Mouse (Mus musculus) brain, embryonic 14.5 days (tissue): Measurements from ENCODE around the gene Cdkn2aipnl. TPM values are rescaled to one million over a fixed set of nuclear protein-coding genes. Genes with fewer than 3 reads are reported as not detected.

Experiments
- DNase-seq: peaks from one replicate; pipeline ENCODE4 v3.0.0-alpha.2; 2011; ENCODE audit warnings: low read depth
- CTCF ChIP-seq: fragments of 200-500 bp; IDR thresholded peaks from 2 replicates; pipeline ENCODE4 v1.5.1; 2012; ENCODE audit warnings: inconsistent platforms, mild to moderate bottlenecking, moderate library complexity, borderline replicate concordance; ENCODE audit not compliant: insufficient read depth, insufficient read length; ENCODE audit errors: extremely low read depth
- POLR2A ChIP-seq: fragments of 200-500 bp; IDR thresholded peaks from 2 replicates; pipeline ENCODE4 v1.6.1; 2012; ENCODE audit warnings: mild to moderate bottlenecking, inconsistent platforms, borderline replicate concordance; ENCODE audit not compliant: poor library complexity, insufficient read depth, insufficient read length, severe bottlenecking; ENCODE audit errors: extremely low read depth
- polyA plus RNA-seq: library from polyadenylated mRNA; depleted of rRNA; stranded (reverse); fragments of >200 nt; gene quantifications from 2 replicates; pipeline ENCODE4 v1.2.3, GENCODE M21; 2012; rRNA removed

The Cdkn2aipnl gene
- polyA plus RNA-seq: 49.4 and 56.4 TPM in 2 replicates

DNA sequence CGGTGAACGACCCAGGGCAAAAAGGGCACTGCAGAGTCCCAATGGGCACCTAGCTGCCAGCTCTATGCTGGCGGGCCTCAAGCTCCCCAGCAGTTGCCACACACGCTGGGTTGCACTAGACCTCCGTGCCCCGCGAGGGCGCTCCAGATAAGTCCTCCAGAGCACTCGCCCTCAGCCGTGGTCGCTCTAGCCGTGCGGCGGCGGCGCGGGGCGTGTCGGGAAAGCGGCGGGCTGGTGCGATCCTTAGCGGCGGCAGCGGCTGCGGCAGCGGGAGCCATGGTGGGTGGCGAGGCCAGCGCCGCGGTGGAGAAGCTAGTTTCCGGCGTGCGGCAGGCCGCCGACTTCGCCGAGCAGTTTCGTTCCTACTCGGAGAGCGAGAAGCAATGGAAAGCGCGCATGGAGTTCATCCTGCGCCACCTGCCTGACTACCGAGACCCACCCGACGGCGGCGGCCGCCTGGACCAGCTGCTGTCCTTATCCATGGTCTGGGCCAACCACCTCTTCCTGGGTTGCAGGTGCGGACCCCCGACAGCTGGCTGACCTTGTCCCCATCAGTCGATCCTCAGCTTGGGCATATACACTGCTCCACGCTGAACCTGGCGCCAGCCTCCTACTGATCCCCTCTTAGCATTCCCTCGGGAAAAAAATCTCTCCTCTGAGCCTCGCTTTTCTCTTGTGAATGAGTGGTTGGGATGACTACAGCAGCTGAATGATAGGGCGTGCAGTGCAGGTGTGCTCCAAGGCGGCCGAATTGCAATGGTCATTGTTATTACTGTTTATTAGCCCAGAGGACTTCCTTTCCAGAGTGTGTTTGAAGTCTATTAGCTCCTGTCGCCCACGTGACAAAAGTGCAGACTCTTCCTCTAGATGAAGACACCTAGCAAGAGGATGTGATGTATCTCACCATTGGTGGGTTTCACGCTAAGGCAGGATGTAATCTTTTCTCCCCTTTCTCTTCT is at the start of gene Cdkn2aipnl:
Cdkn2aipnl (plus strand) TSS at position 219 of the 959 bp plus-strand sequence.
- peak; percentile 98 for DNase-seq
- TF ChIP-seq CTCF (peak; percentile 82), POLR2A (peak; percentile 85)

DNA sequence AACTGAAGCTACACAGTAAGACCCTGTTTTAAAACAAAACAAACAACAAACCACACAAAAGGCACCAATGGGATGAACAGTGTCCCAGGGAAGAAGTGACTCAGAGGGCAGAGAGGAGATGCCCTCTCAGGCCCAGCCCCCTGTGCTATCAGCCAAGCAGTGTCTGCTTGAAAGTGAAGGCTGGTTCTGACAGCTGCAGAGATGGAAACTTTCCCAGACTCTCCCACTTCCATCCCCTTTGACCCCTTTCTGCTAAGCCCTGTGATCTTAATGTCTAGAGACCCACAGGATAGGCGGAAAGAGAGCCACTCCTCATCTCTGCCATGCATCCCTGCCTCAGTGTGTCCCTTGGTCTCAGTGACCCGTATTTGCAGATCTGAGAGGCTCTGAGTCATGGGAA is 49.5 kb upstream of the Cdkn2aipnl start:
- DNase-seq: no peak

DNA sequence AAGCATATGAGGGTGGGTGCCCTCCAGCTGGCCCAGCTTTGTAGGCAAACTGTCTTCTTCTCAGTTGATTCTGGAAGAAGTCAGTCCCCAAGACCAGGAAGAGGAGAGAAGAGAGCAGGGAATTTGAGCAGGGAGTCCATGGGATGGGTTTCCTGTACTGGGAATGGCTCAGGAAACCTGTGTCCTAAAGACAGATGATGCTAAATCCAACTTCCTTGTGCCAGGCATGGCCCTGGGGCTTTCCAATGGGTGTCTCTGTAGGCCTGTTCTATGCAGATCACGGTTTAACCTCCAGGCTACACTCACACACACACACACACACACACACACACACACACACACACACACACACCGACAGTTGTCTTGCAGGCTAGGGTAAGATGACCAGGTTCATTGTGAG is 48.9 kb upstream of the Cdkn2aipnl start:
- TF ChIP-seq POLR2A (no peak), CTCF (no peak)
- DNase-seq: no peak

More for the DNA sequence above, 49.5 kb upstream of the Cdkn2aipnl start:
- TF ChIP-seq CTCF: no peak

DNA sequence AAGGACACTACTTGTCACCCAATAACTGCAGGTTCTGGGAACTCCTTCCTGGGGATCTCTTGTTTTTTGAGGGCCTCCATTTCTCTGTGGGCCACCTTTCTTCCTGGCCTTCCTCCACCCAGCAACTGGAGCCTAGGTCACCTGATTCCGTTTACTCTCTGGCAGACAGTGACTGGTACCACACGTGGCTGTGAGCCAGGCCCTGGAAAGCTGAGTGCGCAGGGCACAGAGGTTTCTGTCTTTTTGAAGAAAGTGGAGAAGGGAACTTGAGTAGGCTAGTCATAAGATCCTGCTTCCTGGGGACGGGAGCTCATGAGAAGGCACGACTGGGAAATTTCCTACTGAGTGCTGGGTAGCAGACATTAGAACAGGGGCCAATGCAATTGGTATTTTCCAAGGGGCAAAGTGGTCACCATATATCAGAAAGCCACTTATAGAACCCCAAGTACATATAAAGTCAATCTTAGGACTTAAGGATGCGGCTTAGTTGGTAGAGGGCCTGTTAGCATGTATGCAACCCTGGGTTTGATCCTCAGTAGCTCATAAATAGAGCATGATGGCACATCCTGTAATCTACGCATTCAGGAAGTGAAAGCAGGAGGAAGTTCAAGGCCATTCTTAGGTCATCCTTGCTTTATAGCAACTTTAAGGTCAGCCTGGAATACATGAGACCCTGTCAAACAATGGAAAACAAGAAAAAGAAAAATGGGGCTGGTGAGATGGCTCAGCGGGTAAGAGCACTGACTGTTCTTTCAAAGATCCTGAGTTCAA is 45.9 kb upstream of the Cdkn2aipnl start:
- TF ChIP-seq CTCF (no peak), POLR2A (no peak)
- no peak for DNase-seq

DNA sequence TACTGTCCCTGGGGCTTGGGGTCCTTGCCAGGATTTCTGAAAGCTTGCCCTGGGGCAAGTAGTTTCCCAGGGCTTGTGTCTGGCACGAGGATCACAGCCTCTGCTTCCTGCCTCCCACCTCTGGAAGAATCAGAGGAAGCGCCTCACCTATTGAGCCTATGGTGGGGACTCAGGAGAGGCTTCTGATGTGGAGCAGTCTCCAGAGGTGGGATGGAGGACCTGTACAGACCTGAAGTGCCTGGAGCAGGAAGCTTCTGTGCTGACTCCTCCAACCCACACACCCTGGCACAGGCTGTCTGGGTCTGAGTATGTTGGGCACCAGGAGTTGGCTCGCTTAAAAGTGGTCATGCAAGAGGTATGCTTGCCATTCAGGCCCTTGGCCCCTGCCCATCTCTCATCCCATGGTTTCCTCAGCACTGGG is 45.0 kb upstream of the Cdkn2aipnl start:
- TF ChIP-seq CTCF (no peak), POLR2A (no peak)
- DNase-seq: no peak

DNA sequence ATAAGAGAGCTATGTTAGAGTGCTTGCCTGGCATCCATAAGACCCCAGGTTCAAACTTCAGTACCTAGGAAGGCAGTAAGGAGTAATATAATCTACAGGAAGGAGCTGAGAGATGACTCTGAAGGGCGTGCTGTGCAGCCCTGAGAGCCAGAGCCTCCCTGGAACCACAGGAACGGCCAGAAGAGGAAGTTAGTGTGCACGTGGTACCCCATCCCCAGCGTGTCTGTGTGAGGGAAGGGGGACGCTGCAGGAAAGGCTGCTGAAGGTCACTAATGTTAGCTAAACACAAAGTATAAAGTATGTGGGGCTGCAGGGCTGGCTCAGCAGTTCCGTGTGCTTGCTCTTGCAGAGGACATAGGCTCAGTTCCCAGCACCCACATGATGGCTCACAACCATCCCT is 41.9 kb upstream of the Cdkn2aipnl start:
- TF ChIP-seq CTCF (no peak), POLR2A (no peak)
- no peak for DNase-seq

DNA sequence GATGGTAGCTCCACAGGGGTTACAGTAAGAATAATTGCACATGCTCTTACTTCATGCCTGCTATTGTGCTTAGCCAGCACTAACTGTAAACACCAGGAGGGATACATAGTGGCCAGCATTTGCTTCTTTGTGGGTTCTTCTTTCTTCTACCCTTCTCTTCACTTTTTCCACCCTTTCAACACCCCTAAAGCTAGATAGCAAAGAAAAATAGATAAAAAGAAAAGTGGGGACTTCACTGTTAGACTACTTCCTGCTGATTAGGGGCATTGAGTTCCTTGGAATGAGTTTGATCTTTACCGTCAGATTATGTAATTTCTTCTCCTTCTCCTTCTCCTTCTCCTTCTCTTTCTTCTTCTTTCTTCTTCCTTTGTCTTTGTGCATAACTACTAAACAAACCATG is 41.1 kb upstream of the Cdkn2aipnl start:
- no peak for DNase-seq
- TF ChIP-seq POLR2A: no peak
- TF ChIP-seq CTCF: no peak

DNA sequence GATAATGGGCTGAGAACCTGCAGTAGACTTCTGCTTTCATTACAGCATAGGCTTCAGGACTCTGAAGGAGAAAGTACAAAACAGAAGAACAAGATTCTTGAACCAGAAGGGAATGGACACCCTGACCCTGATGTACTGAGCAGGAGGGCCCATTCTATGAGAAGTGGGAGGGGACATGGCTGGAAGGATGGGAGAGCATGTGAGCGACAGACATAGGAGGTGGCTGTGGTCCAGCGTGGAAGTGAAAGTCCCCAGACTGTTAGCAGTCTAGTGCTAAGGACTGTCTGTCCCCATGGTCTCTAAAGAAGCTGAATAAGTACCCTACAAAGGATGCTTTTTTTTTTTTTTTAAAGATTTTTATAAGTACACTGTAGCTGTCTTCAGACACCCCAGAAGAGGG is 40.4 kb upstream of the Cdkn2aipnl start:
- TF ChIP-seq CTCF: no peak
- TF ChIP-seq POLR2A: no peak
- DNase-seq: no peak

DNA sequence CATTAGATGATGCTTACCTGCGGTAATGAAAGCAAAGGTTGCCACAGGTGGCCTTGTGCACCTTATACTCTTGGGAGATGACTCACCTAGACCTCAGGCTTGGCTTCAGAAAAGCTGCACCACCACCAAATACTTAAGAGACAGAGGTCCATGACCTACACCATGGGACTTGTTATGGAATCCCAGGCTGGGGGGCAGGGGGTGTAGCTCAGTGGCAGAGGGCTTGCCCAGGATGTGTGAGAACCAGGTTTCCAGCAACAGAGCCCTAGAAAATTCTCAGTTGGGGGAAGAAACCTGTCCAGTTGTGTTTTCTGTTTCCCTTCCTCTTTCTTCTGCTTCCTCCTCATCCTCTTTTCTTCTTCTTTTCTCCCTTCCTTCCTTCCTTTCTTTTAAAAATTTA is 36.3 kb upstream of the Cdkn2aipnl start:
- DNase-seq: no peak
- TF ChIP-seq POLR2A (no peak), CTCF (no peak)

DNA sequence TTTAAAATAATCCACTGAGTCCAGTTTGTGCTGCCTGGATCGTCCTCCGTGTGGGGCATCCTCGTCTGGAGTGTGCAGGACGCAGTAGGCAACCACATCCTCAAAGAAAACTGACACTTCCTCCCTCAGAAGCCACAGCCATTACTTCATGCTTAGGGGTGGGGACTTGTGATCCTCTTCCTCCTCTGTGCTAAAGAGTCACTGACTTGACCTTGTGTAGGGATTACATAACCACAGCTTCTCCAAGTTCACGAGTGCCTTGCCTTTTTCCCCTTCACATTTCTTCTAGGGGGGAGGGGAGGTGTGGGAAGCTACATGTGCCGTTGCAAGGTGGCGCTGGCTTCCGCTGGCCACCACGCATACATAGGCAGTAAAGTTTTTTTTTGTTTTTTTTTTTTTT is 35.7 kb upstream of the Cdkn2aipnl start:
- no peak for DNase-seq
- TF ChIP-seq CTCF (no peak), POLR2A (no peak)

DNA sequence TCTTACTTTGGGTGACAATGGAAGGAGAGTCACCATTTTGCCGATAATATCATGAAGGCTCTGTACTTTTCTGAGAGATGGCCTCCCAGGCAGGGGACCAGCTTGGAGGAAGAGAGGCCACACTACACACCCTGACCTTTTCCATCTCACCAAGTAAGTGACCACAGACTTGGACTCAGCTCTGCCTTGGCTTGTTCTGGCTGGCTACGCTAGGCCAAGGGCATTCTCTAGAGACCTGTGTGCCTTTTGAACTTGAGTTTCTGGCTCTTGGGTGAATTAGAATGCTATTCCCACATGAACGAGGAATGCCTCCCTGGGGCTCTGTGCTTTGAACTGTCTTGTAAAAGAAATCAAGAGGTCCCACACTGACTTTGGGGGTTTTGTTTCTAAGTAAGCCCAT is 33.2 kb upstream of the Cdkn2aipnl start:
- DNase-seq: no peak
- TF ChIP-seq POLR2A (no peak), CTCF (no peak)

DNA sequence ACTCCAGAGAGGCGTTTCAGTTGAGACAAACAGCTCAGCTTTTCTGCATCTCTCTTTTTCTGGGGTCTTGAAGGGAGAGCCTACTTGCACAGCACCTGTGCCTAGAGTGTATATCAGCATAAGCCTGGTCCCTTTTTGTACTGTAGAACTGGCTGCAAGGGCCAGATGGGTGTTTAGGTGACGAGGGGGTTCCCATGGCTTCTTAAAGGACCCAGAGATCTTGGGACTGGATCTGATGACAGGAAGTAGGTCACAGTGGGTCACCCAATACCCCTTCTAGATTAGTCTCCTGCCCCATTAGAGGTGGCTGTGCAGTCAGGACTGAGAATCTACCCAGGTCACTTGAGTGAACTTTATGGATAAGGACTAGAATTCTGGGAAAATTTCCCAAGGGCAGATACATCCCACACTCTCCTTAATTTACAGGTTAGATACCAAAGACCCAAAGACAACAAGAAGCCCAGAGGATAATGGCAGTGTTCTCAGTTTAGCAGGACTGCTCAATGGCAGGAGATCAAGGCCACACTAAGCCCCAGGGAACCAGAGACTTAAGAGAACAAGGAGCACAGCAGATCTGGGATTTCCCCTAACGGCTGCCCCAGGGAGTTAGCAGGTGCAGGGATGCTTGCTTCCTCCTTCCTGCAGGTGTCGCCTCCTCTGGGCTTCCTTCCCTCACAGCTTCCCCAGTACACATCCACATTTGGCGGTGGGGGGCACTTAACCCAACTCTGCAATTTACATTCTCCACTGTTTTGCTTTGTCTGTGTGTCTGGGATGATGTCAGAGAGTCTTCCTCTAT is 31.6 kb upstream of the Cdkn2aipnl start:
- DNase-seq: no peak
- no peak for TF ChIP-seq POLR2A
- no peak for TF ChIP-seq CTCF
